Mouse (Mus musculus) right cerebral cortex, postnatal 4 days (tissue): ENCODE measurements around the gene Casp8.
"Not testable (repeated sequence)": the region's sequence is repeated elsewhere in the genome, so short reads cannot be mapped to it uniquely, and the experiment has no call there.

ENCODE experiments used
- DNase-seq: peaks from one replicate; pipeline ENCODE4 v3.0.0-alpha.2; 2022

The Casp8 gene

DNA sequence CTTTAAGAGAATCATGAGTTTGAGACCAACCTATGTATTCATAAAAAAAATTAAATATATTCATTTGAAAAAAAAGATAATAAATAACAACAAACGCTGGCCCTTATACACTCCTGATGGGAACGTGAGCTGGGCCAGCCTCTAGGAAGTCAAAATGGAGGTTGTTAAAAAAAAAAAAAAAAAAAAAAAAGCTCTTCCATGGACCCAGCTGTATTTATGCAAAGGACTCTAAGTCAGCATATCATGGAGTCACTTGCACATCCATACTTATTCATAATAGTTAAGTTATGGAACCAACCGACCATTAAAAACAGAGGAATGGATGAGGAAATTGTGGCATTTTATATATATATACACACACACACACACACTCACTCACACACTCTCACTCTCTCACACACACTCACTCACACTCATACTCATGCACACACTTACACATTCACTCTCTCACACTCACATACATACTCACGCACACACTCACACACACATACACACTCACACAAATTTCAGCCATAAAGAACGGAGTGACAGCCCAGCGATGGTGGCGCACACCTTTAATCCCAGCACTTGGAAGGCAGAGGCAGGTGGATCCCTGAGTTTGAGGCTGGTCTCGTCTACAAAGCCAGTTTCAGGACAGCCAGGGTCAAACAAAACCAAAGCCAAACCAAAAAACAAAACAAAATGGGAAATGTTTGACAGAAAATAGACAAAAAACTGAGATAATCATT lies 6.5 kb downstream of the Casp8 start:
- DNase-seq, result no peak

DNA sequence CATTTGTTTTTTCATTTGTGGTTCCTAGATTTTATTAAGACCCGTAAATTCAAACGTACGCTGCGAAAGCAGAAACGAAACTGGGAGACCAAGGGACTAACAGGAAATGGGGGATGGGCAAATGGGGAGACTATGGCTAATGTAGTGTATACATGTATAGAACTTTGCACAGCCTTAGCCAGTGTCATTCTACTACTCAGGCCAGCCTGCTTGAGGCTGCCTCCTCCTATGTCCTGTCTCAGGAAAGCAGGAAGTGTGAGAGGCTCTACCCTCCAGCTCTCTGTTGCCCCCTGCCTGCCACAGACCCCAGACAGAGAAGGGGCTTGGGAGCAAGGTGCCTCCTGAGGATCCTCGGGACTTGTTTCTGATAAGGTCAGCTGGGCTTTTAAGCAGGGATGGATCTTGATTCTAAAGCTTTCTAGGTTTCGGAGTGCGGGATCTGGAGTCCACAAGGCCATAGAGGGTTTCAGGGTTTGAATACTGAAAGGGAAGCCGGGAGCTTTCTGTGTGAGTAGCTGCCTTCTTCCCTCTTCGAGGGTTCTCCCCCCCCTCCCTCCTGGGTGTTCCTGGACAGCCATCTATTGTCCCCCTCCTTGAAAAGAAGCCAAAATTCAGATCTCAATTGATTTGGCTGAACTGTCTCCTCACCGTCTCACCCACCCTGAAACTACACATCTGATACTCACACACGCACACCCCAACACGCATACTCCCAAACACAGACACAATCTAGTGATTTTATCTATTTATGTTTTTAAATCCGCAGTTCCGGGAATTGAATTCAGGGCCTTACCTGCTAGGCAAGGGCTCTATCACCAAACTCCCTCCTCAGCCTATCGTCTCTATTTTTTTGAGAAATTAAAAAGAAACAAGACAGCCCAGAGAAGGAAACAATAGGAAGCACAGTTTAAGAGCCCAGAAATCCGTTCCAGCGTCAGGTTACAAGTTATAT lies 7.4 kb downstream of the Casp8 start:
- peak; percentile 15 for DNase-seq

DNA sequence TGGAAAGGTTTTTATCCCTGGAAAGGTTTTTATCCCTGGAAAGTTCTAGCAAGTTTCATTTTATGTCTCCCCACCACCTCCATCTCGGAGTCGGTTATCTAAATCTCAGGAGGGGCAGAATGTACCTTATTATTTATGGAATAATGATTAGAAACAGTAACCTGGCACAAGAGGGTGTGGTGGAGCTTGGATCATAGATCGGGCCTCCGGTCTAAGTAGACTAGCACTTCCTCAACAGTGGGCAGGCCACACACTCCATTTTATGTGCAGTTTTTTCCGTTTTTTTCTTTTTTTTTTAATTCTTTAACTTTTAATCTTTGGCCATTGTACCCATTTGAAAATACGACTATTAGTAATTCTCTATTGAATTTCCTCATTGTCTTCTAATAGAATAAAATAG lies 8.4 kb downstream of the Casp8 start:
- no peak for DNase-seq

DNA sequence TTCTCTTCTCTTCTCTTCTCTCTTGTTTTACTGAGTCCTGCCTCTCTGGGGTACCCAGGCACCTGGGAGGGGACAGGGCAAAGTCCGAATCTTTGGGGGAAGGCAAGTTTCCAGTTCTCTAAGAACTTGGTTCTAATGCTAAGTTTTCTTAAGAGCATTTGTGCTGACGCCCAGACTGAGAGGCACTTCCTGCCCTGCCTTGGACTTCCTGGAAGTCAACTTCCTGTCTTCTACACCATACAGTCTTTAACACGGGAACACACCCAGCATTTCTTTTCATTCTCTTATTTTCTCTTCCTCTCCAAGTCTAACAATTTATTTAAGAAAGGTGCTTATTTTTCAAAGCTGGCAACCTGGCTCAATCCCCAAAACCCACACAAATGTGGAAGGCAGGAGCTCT lies 11.5 kb downstream of the Casp8 start:
- DNase-seq, result no peak

DNA sequence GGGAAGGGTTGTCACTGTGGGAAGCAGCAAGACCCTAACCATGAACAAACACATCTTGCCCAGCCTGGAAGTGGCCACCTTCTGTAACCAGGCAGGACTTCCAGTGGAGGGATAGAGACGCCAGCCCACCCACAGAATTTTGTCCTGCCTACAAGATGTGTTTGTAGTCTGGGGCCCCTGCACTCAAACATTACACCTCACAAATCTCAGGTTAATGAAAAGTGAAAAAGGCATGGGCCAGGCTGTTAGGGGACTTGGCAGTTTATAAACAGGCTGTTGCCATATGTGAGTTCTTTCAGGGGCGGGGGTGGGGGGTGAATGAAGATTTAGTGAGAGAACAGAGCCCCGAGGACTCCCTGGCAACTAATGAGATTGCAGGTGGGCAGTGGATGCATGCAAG lies 31.1 kb downstream of the Casp8 start:
- no peak for DNase-seq

DNA sequence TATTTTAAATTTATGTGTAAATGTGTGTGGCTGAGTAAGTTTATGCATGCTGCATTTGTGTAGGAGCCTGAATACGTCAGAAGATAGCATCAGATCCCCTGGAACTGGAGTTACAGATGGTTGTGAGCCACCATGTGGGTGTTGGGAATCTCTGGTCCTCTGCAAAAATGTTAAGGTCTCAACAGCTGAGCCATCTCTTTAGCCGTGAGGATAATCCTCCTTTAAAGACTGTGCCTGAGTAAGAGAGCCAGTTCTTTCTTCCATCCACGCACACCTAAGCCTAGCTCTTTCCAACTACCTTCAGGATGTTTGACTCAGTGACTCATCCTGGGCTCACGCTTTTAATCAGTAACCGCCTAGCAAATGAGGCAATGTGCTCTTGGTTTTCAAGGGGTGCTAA lies 35.6 kb downstream of the Casp8 start:
- DNase-seq, result no peak

DNA sequence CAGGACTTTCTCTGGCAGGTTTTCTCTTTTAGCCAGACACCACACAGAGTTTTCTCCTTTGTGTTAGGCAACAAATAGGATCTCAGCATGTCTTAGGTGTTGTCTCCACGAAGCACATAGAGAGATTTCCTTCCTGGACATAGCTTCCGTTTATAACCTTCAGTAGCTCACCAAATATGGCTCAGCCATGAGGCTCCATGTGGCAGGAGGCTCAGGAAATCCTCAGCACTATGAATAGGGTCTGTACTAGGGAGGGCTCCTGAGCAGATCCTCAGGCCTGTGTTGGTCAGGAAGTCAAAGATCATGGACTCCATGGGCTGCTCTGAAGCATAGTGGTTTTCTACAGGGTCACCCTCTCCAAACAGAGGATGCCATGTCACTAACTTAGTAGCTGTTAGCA lies 37.0 kb downstream of the Casp8 start:
- no peak for DNase-seq

DNA sequence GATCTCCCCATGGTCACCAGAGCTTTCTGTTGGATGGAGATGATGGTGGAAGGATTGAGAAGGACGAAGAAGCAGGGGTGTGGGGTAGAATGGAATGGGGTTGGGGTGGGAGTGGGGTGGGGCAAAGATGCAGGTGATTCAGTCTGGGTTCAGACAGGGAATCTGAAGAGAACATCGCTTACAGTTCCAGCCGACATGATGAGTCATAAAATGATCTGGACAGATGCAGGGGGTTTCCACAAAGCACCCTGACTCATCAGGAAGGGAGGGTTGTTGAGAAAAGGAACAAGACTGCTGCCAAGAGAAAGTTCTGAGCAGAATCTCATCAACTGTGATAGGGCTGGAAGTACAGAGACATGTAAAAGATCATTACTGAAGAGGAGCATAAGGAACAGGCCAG lies 61.6 kb downstream of the Casp8 start:
- DNase-seq, result not testable (repeated sequence)

DNA sequence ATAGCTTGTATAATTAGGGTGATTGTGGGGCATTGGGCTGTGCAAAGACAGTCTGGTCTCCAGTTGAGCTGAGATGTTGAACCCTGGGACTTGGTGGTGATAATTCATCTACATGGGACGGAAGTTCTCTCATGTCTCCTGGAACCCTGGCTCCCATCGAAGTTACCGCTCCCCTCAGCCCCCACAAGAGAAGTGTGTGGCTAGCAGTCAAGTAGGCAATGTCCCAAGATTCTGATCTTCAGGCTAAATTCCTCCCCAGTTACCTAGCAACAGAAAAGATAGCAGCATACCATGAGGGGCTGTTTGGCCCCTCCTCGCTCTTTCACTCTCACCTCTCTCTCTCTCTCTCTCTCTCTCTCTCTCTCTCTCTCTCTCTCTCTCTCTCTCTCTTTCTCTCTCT lies 64.0 kb downstream of the Casp8 start:
- DNase-seq, result not testable (repeated sequence)

DNA sequence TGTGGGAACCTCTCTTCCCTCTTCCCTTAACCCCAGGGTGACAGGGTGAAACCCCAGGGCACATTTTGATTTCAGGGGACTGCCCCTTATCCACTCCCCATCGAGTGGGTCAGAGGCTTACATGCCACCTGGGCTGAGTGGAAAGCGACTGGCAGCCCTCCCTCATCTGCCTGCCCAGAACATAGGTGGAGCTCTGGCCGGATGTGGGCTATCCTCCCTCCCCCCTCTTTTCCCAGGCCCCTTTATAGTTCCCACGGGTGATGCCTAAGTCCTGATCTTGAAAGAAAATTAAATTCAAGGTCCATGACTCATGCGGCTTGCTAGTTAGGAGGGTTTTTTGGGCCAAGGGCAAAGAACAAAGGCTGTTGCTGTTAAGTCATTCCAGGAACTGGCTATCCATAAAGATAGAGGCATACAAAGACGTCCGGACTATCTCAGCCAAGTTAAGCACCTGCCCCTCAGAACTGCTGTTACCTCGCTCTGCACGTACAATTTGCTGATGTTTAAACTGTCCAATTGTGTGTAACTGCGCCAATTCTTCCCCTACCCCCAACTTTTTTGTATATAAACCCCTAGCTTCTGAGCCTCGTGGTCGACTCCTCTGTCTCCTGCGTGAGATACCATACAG lies 64.7 kb downstream of the Casp8 start:
- DNase-seq, result not testable (repeated sequence)

DNA sequence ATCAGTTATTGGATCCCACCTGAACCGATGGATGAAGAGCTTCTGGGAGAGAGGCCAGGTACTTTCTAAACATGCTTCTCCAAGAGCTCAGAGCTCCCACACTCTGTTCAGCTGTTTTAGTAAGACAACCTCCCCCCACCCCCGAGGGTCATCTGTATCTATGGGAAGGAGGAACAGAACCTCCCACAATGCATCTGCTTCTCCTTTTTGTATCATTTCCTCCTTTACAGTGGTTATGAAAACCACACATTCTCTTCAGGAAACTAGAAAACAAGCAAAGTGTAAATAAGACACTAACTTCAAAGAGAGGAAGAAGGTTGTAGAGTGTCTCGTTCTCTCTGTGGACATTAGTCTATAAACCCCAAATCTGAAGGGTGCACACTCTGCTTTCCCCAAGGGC lies 65.4 kb downstream of the Casp8 start:
- not testable (repeated sequence) for DNase-seq

DNA sequence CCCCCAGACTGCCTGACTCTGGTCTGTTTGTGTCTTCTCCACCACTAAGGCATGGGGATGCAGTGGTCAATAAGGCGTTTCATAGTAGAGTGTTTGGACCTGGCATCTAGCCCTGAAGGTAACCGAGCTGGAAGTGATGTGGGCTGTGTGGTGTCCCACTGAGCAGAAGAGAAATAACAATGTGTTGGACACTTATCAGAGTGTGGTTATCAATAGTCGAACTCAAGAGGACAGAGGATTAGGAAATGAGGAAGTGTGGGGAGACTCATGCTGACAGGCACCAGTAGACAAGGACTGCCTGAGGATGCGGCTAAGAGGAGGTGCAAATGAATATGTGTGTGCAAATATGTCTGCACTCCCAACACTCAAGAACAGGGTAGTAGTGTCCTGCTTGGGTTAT lies 81.3 kb downstream of the Casp8 start:
- DNase-seq, result not testable (repeated sequence)

DNA sequence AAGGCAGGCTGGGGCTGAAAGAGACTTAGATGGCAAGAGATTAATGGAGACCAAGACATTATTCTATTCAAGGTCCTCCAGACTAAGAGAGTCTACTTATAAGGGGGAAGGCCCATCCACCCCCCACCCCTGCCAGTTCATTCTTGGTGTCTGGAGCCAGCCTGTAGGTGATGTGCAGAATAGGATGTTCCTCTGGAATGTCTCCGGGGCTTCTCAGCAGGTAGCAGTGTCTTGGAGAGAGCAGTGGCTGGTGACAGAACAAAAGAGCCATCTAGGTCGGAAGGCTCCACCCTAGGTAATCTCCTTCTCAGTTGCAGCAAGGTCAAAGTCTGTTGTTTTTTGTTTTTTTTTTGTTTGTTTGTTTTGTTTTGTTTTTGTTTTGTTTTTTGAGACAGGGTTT lies 84.1 kb downstream of the Casp8 start:
- DNase-seq, result not testable (repeated sequence)

DNA sequence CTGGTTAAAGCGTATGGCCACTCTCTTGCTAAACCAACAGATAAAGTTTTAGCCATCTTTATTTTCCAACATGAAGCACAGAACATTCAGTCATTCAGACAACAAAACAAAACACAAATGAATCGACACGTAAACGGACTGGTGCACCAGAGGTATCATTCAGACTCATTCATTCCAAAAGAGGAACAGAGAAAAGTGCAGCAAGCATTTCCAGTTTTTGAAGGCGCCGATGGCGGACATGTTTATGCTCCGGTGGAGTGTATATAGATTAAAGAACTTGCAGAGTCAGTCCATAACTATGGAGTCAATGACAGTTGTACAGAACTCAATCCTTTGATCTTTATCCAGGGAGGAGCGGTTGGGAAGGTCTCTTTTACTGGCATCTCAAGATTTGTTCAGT lies 88.1 kb downstream of the Casp8 start:
- DNase-seq, result not testable (repeated sequence)

DNA sequence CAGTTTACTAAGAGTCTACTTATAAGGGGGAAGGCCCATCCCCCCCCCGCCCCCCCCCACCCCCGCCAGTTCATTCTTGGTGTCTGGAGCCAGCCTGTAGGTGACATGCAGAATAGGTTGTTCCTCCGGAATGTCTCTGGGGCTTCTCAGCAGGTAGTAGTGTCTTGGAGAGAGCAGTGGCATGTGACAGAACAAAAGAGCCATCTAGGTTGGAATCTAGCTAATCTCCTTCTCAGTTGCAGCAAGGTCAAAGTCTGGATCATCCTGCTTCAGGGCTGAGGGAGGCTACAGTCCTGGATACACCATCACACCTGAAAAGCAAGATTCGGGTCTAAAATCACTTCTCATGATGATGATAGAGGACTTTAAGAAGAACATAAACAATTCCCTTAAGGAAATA lies 90.5 kb downstream of the Casp8 start:
- DNase-seq, result no peak

DNA sequence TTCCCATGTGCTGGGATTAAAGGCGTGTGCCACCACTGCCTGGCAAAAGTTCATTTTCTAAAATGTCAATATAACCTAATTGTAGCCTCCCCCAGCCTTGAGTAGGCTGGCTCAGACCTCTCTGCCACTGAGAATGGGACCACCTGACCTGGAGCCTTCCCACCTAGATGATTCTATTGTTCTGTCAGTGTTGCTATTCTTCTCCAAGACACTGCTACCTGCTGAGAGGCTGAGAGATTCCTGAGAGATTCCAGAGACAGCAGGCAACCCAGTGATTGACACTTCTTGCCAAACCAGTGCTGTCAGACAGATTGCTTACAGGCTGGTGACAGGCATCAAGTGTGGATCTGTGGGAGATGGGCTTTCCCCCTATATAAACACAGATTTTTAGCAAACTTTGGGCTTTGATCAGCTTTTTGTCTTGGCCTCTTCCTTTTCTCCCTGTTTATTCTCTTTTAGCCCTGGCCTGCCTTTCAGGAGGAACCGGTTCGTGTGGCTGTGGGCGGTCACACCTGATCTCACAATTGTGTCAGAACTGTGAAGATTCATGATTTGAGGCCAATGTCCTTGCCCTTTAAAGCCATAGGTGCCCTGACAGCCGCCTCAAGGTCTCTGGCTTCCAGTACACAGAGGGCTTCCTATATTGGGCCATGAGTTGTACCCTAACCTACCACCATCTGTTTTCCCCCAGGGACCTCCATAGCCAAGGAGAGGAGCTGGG lies 94.8 kb downstream of the Casp8 start:
- DNase-seq, result no peak

DNA sequence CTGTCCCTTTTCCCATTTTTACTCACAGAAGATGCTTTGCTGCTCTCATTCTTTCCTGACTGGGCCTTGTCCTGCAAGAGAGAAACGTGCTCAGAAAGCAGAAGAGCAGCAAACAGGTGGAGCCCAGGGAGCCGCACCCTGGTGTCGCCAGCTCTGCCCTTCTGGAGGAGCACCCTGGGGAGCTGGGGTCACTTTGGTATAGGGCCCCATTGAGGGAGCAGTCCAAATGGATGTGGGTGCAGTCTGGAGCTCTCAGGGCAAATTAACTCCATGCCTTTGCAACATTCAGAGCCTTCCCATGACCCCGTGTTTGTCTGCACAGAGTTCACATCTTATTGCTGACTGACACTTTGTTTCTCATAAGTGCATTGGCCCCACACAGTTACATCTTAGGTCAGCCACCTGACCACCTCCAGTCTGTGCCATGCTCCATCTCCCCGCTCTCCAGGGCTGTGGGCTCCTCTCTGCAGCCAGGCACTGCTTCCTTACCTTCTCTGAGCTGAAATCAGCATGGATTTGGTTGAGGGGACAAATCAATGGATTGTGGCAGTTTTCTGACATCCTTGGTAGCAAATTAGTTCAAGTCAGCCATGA lies 95.6 kb downstream of the Casp8 start:
- DNase-seq, result not testable (repeated sequence)

DNA sequence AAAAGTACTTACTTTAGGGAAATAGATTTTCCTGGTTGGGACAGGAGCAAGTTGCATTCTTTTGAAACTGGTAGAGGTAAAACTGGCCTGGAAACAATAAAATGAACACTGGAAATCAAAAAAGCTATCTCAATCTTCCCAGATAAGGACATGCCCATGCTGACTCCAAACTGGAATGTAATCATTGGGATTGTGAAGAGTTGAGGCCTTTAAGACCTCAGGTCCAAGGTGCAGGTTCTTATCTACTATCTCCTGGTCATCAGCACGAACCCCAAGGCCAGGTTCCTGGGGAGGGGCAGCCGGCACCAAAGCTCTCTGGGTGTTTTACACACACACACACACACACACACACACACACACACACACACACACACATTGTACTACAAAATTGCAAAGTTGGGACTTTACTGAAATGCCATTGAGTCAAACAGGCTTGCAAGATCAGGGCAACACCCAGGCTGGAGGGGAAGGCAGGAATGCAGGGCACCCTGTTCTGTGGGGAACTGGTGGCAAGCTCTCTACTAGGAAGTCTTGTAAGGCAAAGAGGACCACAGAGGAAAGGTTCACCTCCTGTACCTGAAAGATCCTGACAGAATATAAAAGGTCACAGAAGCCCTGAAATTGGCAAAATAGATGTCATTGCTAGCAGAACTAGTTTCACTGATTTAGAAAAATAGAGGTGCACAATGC lies 96.5 kb downstream of the Casp8 start:
- not testable (repeated sequence) for DNase-seq

DNA sequence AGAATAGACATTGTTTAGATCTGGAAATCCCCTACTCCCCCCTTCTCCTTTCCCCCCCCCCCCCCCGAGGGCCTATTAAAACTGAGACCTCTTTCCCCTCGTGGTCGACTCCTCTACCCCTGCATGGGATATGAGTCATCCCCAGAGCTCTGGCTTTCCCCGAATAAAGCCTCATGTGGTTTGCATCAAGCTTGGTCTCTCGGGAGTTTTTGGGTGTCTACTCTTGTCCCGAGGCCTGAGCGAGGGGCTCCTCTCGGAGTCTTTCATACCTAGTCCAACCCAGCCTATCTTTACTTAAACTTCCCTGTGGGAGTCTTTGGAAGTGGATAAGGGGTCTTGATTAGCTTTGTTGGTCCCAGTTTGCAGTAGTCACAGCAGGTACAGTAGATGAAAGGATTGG lies 97.2 kb downstream of the Casp8 start:
- not testable (repeated sequence) for DNase-seq
